Mouse (Mus musculus) thymus, adult 18-20 months (tissue): ENCODE data around the gene A630095N17Rik.

ENCODE experiments used
- DNase-seq, 2 experiments: peaks; one replicate each; pipeline ENCODE4 v3.0.0; 2022; ENCODE audit warnings: mixed read lengths in 2 of 2

A630095N17Rik gene

DNA sequence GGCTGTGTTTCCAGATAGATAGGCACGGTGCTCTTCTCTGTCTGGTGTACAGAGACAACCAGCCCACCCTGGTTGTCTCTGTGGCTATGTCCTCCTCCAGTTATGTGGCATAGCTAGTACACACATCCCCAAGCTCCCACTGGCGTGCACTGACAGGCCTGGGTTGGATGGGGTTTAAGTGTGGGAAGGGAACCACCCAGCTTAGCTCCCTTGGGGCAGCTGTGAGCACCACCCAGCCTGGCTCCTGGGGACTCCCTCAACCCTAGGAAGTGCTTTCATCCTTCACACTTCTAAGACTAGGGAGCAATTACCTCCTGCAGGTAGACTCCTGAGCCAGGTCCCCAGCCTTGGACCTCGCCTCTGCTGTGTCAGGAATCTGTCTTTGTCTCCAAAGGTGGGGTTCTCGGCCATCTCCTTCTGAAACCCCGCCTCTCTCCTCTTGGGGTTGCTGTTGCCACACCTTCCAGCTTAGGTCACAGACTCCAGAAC, at the start of gene A630095N17Rik:
A630095N17Rik (minus strand) TSS at position 439 of the 489 bp plus-strand sequence.
- DNase-seq, result no peak

DNA sequence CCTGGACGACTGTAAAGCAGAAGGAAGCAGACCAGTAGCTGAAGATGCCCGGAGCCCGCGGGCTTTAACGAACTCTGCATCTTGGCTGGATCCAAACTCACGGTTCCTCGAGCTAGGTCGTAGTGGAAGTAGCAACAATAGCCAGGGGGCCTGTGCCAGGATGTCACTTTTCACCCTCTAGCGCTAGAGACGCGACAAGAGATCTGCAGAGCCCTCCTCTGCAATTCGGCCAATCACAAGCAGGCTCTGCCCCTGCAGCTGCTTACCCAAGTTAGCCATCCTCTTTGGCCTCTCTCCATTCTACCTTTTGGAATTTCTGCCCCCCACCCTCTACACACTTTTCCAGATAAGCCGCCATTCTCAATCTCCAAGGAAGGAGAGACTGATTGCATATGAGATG, 46.3 kb upstream of the A630095N17Rik start, which contains the start of gene Resp18:
Resp18 (minus strand) TSS at position 188 of the 400 bp plus-strand sequence.
- DNase-seq, result no peak

DNA sequence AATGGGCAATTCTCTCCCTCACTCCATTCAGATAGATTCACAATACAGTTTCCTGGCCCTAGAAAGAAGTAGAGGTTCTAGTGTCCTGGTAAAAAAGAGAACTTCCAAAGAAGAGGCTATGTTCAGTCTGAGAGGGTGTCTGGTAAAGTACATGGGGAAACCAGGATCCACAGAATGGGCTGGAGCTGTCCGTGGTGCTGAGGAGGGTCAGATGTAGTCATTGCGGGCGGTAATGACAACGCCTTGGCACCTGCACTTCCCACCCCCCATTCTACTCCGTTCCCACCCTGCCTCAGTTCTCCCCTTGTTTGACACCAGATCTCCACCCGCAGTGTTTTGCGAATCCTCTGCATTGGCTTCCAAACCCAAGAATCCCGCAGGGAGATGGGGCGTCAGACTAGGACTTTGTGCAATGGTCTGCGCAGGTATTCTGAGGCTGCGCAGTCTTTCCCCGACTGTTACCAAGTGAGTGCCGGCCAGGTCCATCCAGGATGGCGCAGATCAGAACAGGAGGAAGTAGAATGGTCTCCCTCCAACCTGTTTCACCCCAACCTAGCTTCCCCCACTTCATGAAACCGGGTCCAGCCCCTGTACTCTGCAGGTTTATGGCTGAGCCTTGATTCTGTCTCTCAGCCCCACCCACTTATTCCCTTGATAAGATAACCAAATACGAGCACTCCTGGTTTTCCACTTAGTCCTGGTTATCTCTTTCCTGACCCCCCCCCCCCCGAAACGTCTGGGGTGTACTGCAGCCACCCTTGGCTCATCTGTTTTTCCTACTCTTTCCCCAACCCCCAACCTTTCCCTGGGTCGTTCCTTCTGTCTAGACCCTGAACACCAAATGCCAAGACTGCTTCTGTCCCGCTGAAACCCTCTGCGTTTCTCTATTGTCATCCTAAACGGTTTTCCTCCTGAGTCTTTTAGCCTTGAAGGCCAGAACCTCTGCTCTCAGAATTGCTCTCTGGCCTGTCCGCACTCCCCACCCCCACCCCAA, 45.6 kb upstream of the A630095N17Rik start:
- DNase-seq, result no peak

DNA sequence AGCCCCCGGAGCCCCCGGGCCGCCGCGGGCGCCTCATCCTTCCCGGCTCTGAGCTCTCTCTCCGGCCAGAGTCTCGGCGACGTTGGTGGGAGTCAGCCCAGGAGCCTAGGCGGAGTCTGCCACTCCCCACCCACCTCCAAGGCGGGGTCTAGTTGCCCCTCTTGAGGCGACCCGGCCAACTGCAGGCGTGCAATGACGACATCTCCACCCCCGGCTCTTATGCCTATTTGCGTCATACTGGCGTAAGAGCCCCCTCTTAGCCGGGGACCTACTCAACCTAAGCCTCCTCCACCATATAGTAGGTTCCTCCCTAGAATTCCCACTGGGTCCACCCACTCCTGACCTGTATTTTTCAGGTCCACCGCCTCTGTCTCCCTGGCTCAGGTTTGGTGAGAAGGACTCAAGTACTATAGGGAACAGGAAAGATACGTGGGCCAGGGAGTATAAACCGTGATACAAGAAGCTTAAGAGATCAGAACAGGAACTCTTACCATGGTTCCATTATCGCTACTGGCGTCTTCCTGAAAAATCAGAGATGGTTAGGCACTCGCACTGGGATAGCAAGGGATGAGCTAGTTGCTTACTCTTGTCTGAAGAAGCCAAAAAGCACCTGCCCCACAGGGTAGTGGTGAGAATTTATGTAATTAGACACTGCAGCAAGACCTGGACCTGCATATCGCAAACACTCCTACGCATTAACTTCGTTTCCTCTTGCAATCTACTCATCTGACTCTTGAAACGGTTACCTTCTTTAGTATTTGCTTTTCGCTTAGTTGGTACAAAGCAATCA, 32.4 kb upstream of the A630095N17Rik start, which contains the start of gene Ptprn:
Ptprn (minus strand) TSS at position 412 of the 790 bp plus-strand sequence.
- no peak for DNase-seq

DNA sequence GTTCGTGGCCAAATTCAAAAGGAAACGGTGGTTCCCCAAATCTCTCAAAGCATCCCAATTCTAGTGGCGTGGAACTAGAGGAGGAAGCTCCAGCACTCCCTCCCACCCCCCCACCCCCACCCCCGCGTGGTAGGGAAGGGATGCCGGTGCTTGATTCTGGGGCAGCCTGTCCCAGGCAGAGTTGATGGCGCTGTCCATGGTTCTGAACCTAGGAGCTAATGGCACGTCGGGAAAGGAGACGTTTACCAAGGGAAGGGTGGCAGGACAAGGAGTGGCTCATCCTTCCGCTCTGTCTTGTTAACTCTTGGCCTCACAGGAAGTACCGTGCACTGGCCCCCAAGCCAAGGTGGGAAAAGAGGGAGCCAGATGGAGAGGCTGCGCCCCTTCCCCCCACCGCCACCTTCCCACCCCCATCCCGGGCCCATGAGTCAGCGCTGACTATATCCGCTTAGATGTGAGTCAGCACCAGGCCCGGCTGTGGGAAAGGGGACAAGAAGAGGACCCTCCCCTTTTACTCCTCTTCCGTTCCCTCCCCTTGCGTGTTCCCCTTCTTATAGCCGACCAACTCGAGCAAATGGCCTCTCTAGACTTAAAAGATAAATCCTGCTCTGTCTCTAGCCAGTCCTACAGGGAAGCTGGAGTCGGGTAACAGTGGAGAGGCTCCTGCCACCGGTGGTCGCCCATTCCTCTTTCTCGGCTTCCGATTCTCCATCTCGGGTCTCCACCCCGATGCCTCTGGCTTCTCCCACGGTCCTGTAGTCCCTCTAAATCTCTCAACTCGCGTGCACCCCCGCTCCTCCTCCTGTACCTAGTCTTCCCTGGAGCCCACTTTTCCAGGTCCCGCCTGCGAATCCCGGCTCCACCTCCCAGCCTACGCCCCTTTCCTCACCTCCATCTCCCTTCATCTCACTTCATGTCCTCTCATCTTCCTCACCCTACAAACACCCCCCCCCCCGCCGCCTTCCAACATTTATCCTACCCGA, 31.4 kb upstream of the A630095N17Rik start:
- no peak for DNase-seq

DNA sequence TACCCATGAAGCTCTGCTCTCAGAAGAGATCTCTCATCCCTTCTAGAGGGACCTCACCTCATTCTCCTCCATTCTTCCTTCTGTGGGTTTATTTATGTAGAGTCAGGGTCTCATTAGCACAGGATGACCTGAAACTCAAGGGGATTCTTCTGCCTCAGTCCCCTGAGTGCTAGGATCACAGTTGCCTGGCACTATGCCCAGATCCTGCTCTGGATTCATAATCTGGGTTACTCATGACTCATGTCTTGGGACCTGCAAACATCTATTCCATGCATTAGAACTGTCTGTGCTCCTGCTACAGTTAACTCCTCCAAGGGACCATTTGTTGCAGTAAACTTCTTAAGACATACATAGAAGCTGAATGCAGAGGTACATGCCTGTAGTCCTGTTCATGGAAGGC, 29.4 kb upstream of the A630095N17Rik start:
- DNase-seq, result no peak

DNA sequence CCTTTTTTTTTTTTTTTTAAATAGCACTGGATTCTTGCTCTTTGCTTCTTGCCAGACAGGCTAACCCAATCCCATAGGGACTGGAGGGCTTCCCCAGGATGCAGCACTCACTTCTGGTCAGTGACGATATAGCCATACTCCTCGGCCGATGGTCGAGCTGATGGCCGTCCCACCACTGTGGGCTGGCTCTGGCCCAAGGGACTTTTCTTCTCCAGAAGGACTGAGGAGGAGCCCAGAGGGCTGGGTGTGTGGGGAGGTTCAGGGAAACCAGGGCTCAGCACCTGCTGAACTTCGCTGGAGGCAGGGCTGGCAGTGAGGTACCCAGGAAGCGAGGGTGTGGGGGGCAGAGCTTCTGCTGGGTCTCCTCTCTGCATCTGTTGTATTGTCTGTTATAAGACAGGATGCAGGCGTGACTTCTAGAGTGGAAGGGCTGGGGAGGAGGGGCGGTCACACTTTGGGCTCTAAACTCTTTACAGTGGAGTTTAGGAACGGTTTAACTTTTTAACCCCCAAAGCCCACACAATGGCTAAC, 23.7 kb upstream of the A630095N17Rik start:
- DNase-seq, result peak in 1 of 2 experiments; percentile 60

DNA sequence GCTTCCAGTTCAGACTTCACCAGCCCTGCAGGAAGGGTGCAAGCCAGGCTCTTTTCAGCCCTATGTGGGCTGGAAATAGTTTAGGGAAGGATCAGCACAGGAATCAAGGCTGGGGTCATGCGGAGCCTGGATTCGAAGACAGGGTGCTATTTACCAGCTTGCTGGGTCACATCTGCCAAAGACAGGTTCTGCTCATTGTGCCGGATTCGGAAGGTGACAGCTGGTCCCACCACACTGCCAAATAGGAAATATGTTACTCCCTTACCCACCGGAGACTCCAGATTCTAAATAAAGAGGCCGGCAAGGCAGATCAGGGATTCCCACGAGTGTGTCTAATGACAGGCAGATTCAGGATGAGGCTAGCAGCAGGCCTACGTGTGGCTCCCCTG, 22.7 kb upstream of the A630095N17Rik start:
- DNase-seq, result no peak

DNA sequence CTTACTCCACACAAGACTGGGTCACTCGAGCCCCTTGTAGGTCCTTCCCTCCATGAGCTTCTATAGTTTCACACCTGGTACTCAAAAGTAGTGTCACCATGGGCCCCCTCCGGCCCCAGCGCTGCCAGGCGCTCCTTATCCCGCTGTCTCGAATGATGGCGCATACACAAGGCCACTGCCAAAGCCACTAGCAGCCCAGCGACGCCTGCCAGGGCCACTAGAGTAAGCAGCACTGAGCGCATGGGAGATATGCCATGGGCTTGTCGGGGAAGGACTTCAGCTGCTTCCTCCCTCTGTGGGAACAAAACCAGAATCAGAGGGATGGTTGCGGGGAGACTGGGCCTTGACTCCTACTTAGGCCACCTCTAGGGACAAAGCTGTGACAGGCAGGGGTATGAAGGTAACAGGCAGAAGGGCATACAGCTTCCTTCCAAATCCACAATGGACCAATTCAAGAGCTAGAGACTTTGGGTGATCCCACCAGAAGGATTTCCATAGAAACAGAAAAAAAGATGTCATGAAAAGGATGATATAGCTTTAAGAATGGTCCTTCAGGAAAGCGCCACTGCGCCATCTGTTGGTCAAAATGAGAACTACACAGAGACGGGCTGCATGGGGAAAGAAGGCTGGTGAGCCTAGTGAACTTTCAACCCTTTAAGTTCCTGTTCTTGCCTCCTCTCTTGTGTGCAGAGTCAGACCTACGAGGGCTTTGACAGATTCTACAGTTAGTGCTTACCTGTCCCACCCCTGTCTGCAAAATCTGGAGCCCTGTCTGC, 22.1 kb upstream of the A630095N17Rik start:
- DNase-seq, result peak; percentile 60 to 68

DNA sequence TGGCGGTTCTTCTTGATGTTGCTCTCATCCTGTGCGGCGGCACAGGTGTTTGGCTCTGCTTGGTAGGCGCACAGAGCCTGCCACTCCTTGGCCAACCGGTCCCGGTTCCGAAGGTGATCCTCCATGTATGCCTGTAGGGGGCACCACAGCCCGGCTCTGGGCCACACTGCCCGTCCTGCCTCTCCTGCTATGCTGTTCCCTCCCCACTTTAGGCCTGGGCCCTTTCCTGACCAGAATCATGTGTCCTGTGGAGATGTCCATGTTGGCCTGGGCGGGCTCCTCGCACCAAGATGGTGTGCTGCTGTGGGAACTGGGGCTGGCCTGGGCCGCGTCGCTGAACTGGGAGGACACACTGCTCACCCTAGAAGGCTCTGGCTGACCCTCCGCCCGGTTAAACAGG, 21.1 kb upstream of the A630095N17Rik start:
- no peak for DNase-seq

DNA sequence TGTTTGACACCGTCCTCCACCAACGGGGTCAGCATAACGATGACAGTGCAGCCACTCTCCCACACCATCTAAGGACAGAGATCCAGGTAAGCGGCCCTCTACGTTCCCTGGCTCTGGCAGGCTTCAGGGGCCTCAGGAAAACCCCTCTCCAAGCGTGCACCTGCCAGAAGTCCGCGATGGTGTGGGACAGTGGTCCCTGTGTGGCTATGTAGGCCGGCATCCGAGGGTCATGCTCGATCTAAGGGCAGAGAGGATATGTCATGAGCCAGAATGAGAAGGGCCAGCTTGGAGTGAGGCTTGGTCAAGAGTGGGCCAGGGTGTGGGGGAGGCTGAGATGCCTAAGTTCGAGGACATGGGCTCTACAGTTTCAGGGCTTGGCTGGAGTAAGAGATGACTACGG, 20.4 kb upstream of the A630095N17Rik start:
- no peak for DNase-seq

DNA sequence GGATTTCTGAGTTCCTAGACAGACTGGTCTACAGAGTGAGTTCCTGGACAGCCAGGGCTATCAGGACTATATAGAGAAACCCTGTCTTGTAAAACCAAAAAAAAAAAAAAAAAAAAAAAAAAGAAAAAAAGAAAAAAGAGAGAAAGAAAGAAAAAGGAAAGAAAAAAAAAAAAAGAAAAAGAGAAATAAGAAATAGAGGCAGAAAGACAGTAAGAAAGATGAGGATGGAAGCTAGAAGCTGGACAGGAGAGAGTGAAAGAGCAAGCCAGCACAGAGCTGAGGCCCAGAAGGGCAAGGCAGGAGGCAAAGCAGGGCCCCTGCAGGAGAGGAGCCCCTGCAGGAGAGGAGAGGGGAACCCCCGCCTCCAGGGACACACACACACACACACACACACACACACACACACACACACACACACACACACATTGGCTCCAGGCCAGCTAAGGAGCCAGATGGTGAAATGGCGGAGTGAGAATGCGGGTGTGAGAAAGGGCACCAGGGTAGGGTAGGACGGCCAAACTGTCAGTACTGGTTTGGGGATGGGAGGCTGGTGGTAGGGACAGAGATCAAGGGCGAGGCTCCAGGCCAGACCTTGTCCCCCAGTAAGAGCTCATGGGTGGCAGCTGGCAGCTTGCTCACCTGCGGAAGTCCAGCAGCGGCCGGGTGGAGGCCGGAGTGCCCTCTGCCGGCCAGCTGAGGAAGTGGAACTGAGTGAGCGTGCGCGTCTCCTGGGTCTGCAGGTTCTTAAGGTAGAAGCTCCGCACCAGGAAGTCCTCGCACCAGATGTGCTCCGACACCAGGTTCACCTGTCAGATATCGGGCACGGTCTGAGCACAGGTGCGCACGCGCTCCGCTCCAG, 19.4 kb upstream of the A630095N17Rik start:
- peak; percentile 79 to 82 for DNase-seq

DNA sequence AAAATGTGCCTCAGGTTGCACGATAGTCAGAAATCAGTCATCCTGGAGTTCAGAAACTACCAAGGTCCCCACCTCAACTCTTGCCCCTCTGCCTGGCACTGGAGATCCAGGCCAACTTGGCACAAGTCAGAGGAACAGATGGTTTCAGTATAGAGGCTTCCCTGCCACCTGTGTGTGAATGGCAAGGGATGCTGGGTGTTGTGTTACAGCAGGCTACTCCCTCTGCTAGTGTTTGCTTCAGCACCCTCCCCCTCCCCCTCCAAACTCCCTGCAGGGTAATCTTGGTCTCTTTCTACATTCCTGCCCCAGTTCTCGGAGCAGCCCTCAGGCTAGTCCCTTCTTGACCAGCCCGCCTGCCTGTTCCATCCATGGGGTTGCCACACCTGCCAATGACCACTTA, 18.6 kb upstream of the A630095N17Rik start:
- no peak for DNase-seq

DNA sequence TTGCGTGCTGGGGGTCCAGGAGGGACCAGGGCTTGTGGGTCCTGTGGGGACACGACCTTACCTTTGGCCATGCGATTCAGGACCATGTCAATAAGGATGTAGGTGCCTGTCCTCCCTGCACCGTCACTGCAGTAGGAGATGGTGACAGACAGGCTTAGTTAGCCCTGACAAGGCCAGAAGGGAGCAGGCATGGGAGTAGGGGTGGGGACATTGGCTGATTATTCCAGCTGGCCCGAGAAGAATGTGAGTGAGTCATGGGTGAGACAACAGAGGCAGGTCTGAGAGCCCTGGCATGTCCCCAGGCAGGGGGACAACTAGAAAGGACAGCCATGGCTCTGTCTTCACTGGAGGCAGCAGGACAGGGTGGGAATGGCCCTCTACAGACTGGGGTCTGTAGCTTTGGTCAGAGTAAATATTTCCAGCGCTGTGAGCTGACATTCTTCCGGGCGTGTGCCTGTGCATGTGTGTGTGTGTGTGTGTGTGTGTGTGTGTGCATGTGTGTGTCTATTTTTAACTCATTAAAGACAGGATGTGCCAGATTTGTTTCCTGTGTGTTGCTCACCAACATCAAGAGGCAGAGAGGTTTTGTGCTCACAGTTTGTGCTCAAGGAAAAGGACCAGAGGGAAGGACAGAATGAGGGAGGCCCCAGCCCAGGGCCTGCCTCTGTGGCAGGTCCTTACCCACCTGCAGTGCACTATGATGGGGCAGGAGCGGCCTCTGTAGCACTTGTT, 16.3 kb upstream of the A630095N17Rik start:
- DNase-seq, result no peak

DNA sequence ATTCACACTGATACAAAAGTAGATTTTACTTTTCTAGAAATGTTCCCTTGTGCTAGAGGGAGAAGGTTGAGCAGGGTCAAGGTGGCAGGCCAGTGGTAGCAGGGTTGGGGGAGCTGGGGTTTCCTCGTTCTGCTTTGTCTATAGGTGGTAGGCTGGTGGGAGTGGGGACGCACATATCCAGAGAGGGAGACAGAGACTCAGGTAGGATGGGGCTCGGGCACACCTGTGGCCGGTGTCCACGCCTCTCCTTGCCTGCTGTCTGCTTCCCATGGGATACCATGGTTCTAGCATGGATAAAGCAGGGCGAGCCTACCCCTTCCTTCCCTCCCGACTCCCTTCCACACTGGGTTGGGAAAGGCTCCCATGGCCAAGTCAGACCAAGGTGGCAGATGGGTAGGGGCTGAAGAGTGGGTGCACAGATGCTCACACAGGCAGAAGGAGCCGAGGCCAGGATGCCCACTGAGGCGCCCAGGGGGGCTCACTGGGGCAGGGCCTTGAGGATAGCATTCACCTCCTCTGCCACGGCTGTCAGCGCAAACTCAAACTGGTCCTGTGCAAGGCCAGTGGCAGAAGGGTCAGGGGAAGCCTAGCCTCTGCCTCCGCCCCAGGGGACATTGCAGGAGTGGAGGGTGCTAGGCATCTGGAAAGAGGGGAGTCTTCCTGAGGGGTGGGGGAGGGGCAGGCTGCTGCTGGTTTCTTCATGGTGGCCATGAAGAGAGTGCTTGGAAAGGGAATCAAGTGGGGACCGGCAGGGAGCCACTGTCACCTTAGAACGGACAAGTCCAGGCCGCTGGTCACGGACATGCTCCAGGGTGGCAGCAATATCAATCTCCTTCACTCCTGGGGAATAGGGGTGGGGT, 15.4 kb upstream of the A630095N17Rik start:
- DNase-seq, result no peak

DNA sequence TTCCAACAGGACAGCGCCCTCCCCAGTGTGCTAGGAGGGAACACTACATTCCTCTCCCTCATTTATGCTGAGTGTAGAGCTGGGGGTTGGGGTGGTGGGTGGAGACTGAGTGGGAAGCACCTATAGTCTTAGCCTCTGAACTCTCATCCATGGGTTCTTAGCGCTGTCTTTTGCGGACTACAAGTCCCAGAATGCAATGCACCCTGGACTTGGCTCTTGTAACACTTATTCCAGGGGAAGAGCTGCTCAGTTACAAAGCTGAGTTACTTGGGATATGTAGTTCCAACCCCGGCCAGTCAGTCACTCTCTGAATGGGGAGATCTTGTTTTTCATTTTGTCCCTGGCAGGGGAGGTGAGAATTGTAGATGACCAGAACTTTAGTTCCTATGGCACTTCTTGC, 12.9 kb upstream of the A630095N17Rik start:
- no peak for DNase-seq

DNA sequence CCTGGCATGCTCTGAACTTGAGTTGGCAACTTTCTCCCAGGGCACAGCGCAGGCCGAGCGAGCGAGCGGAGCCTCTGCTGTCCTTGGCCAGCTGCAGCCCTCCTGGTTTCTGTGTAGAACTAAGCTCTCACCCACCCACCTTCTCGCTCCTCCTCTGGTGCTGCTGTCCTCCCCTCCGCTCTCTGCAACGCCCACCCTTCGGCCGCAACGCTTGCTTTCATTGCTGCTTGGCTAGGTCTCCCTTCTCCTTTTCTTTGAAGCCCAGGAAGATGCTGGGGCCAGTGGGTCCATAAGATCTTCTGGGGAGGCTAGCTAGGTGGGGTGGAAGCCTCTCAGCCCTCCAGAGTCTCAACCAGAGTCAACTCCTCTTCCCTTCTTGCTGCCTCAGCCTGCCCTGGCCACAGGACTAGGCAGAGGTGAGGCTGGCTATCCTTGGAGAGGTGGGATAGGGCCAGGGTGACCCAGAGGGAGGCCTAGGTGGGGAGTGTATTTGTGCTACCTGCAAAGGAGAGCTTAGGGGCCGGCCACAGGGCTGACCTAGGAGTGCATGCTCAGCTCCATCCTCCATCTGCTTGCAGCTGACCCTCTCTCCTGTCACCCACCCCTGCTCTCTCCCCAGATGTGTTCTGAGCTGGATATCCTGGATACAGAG, 12.4 kb upstream of the A630095N17Rik start:
- no peak for DNase-seq

DNA sequence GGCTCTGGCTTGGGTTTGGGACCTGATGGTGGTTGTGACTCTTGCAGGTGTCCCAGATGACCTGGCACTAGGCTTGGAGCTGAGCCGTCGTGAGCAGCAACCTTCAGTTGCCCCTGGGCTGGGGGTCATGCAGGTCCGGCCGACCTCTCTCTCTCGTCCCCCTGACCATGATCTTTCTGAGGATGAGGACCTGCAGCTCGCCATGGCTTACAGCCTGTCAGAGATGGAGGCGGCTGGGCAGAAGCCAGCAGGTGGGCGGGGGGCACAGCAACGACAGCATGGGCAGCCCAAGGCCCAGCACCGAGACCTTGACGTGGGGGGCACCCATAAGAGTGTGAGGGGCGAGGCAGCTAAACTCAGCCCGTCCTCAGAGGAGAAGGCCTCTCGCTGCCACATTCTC, 11.5 kb upstream of the A630095N17Rik start:
- DNase-seq, result no peak
